Mouse (Mus musculus): Measurements from ENCODE around the gene Atf5.

Atf5 gene

GRCm38 (mm10) chr7:44768129-44768528 is 48.3 kb downstream of the Atf5 start:
- DNase-seq (ENCODE audit: low spot score in 2 of 2), result no peak

Measured in heart, adult 9 months (tissue).